27 mouse cellular contexts compared by ENCODE assay signal in genomic region chrX:36956674-36957073, GRCm38 (mm10). TPM values are rescaled to one million over a fixed set of nuclear protein-coding genes. Genes with fewer than 3 reads are reported as not detected.
DNase-seq lines count a peak whose midpoint lies in the region; ATAC-seq and TF ChIP-seq lines count a peak whose summit lies in the region.
"Had no signal": no experiment of that assay in that cellular context is flagged by ENCODE, and none has a peak within 500 bp of the region (broad histone marks: within the 10 kb centered on the region; RNA-seq: fewer than 3 reads in every experiment).

No protein-coding gene starts in this region.

- no peaks in the 10 kb centered on the region for H3K36me3 ChIP-seq in lung, postnatal 0 days (ENCODE audit: insufficient read depth, low read length)
- H3K36me3 ChIP-seq in heart, embryonic 10.5 days = no peaks in the 10 kb centered on the region
- H3K36me3 ChIP-seq: embryonic facial prominence, embryonic 12.5 days; midbrain, embryonic 15.5 days had no signal

- H3K4me3 ChIP-seq in lung, postnatal 0 days (ENCODE audit: low read depth, low read length) = no peak overlapping the region
- H3K4me3 ChIP-seq in heart, embryonic 10.5 days = no peak overlapping the region
- H3K4me3 ChIP-seq: embryonic facial prominence, embryonic 12.5 days; heart, adult 2 months; heart, embryonic 13.5 days; limb, embryonic 13.5 days; midbrain, embryonic 10.5 days; midbrain, embryonic 15.5 days; neural tube, embryonic 15.5 days had no signal

- H3K9ac ChIP-seq in lung, postnatal 0 days (replicated peaks; ENCODE audit: low read depth) = no peak overlapping the region
- H3K9ac ChIP-seq: embryonic facial prominence, embryonic 12.5 days; heart, embryonic 13.5 days; hindbrain, embryonic 14.5 days; limb, embryonic 13.5 days; lung, embryonic 14.5 days; midbrain, embryonic 15.5 days; neural tube, embryonic 15.5 days had no signal

- no peak for TF ChIP-seq CTCF in lung, postnatal 0 days (IDR thresholded peaks at IDR 0.05)

- H3K9me3 ChIP-seq in lung, postnatal 0 days (ENCODE audit: low read length) = no peaks in the 10 kb centered on the region
- H3K9me3 ChIP-seq in heart, embryonic 10.5 days = no peaks in the 10 kb centered on the region
- H3K9me3 ChIP-seq: embryonic facial prominence, embryonic 12.5 days; heart, embryonic 13.5 days; limb, embryonic 13.5 days; midbrain, embryonic 10.5 days; midbrain, embryonic 15.5 days; neural tube, embryonic 15.5 days had no signal

- no peak overlapping the region for H3K4me2 ChIP-seq in lung, postnatal 0 days (replicated peaks; ENCODE audit: low read depth, low read length)
- H3K4me2 ChIP-seq: embryonic facial prominence, embryonic 12.5 days; heart, embryonic 13.5 days; hindbrain, embryonic 14.5 days; limb, embryonic 13.5 days; lung, embryonic 14.5 days; midbrain, embryonic 15.5 days; neural tube, embryonic 15.5 days had no signal

- no peaks in the 10 kb centered on the region for H3K4me1 ChIP-seq in lung, postnatal 0 days (ENCODE audit: insufficient read depth, low read depth, low read length)
- no peaks in the 10 kb centered on the region for H3K4me1 ChIP-seq in heart, embryonic 10.5 days
- H3K4me1 ChIP-seq: embryonic facial prominence, embryonic 12.5 days; heart, embryonic 13.5 days; limb, embryonic 13.5 days; midbrain, embryonic 10.5 days; midbrain, embryonic 15.5 days; neural tube, embryonic 15.5 days had no signal

- H3K27ac ChIP-seq in lung, postnatal 0 days (ENCODE audit: low read length) = no peak overlapping the region
- no peak overlapping the region for H3K27ac ChIP-seq in heart, embryonic 10.5 days
- H3K27ac ChIP-seq: embryonic facial prominence, embryonic 12.5 days; heart, adult 2 months; heart, embryonic 13.5 days; hindbrain, embryonic 14.5 days; limb, embryonic 13.5 days; midbrain, embryonic 10.5 days; midbrain, embryonic 15.5 days; neural tube, embryonic 15.5 days had no signal

- H3K27me3 ChIP-seq in lung, postnatal 0 days (replicated peaks; ENCODE audit: insufficient read depth, low read length) = no peaks in the 10 kb centered on the region
- H3K27me3 ChIP-seq in heart, embryonic 10.5 days (ENCODE audit: insufficient read depth, poor library complexity, severe bottlenecking) = no peaks in the 10 kb centered on the region
- H3K27me3 ChIP-seq: embryonic facial prominence, embryonic 12.5 days; heart, embryonic 13.5 days; limb, embryonic 13.5 days; midbrain, embryonic 15.5 days; neural tube, embryonic 15.5 days had no signal

- TF ChIP-seq EP300 in lung, postnatal 0 days (IDR thresholded peaks at IDR 0.05) = peak; percentile 86

- WGBS in lung, postnatal 0 days = 51% methylated on average over 2 of the region's 2 CpGs
- 53% methylated on average over 2 of the region's 2 CpGs for WGBS in heart, embryonic 10.5 days

- ATAC-seq in lung, postnatal 0 days = peak; percentile 52; the same call in 1 of the 2 replicates
- peak; percentile 33 for ATAC-seq in granulocyte monocyte progenitor cell, adult 5-6 weeks (replicated peaks; ENCODE audit: poor library complexity, severe bottlenecking)
- ATAC-seq: forebrain, embryonic 14.5 days; midbrain, embryonic 15.5 days had no signal

- peak; percentile 11 for DNase-seq in lung, postnatal 0 days (ENCODE audit: low spot score)
- DNase-seq in lung, postnatal 10 days = no peak
- DNase-seq in MEL-GATA-1-ER (ENCODE audit: extremely low read depth, low read depth) = peak; percentile 74
- no peak for DNase-seq in frontal cortex, postnatal 10 days (ENCODE audit: low spot score in 2 of 2)
- no peak for DNase-seq in heart, embryonic 10.5 days (ENCODE audit: low spot score)
- DNase-seq: adrenal gland, adult 2 months; adrenal gland, postnatal 36 days; cerebellum, adult 8-10 months; cerebellum, postnatal 36 days; embryo, embryonic 11 days; gastrocnemius, postnatal 36 days; heart, adult 2 months; heart, postnatal 10 days; kidney, adult 11 months; kidney, postnatal 14 days; lung, embryonic 14.5 days; retina, postnatal 1 day; right cerebral cortex, postnatal 14 days had no signal

RNA-seq across cellular contexts. Expression of gene Sept6, which starts 34.9 kb away (rescaled TPM):
- polyA plus RNA-seq in lung, postnatal 0 days (2015; fragmentation: Nextera tagmentation; extraction: Ambion mirVana) = 4.8 and 6.4 TPM in 2 replicates
- 34.2 and 37.0 TPM in 2 replicates for total RNA-seq in granulocyte monocyte progenitor cell, adult 5-6 weeks (2014; fragmentation: Nextera tagmentation)
- 39.6 and 44.2 TPM in 2 replicates for total RNA-seq in granulocyte monocyte progenitor cell, adult 5-6 weeks (2017)
- 14.9 and 19.0 TPM in 2 replicates for polyA plus RNA-seq in heart, embryonic 10.5 days (2016; fragmentation: Nextera tagmentation; extraction: Ambion mirVana)

RNA-seq across cellular contexts. Expression of gene Nkrf, which starts 54.0 kb away (rescaled TPM):
- polyA plus RNA-seq in lung, postnatal 0 days (2015; fragmentation: Nextera tagmentation; extraction: Ambion mirVana) = 0.97 and 1.0 TPM in 2 replicates
- total RNA-seq in granulocyte monocyte progenitor cell, adult 5-6 weeks (2014; fragmentation: Nextera tagmentation) = 17.9 and 19.6 TPM in 2 replicates
- 12.9 and 14.1 TPM in 2 replicates for total RNA-seq in granulocyte monocyte progenitor cell, adult 5-6 weeks (2017)
- 1.2 and 1.9 TPM in 2 replicates for polyA plus RNA-seq in heart, embryonic 10.5 days (2016; fragmentation: Nextera tagmentation; extraction: Ambion mirVana)

Comparison
In these comparisons a context has a peak if more than half of its experiments do, and no peak if none do; other contexts are left out.
1. DNase-seq: peak in lung, postnatal 0 days (single experiment) and MEL-GATA-1-ER (single experiment); none in lung, postnatal 10 days (single experiment), frontal cortex, postnatal 10 days (0 of 2) and heart, embryonic 10.5 days (single experiment).